Mouse (Mus musculus): Measurements from ENCODE around the gene BC016579.

GRCm38 (mm10) chr16:45670005-45670404 is 16.1 kb upstream of the BC016579 start:
- TF ChIP-seq GATA1 (IDR thresholded peaks at IDR 0.05; ENCODE audit: low read length) (no peak), TAL1 (IDR thresholded peaks at IDR 0.05; ENCODE audit: low read length) (no peak)

Measured in erythroblast, embryonic 14.5 days (primary cell).